Mouse (Mus musculus): ENCODE measurements around the gene Hoxd4. TPM values are rescaled to one million over a fixed set of nuclear protein-coding genes. Genes with fewer than 3 reads are reported as not detected.

The Hoxd4 gene
- total RNA-seq, 2 experiments from 2014 or later = 7.0 to 18.8 TPM

GRCm38 (mm10) chr2:74692808-74693431 lies 18.8 kb upstream of the Hoxd4 start:
- no peak for DNase-seq

- no peak for DNase-seq
Observed at GRCm38 (mm10) chr2:74693432-74693827, 18.3 kb upstream of the Hoxd4 start.

DNA sequence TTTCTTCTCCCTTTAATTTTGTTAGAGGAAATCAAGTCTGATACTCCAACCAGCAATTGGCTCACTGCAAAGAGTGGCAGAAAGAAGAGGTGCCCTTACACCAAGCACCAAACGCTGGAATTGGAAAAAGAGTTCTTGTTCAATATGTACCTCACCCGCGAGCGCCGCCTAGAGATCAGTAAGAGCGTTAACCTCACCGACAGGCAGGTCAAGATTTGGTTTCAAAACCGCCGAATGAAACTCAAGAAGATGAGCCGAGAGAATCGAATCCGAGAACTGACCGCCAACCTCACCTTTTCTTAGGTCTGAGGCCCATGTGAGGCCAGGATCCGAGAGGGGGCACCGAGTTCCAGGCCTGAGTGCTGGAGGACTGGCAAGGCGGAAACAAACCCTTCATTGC lies 17.7 kb upstream of the Hoxd4 start:
- DNase-seq = no peak

DNA sequence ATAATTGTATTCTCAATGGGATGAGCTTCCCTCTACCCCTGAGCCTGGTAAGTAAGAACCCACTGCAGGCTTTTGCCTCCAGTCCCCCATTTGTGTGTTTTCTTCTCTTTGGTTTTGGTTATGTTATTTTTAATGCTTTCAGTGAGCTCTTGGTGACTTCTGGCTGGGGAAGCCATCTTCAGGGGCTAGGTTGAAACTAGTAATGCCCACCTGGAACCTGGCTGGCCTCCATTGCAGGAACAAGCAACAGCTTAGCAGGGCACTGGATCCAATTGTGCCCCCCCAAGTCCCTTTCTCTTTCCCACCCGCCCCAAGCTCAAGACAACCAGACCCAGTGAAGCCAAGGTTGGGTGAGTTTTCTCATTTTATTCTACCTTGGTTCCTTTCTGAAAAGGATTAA lies 16.3 kb upstream of the Hoxd4 start:
- no peak for DNase-seq

- no peak for DNase-seq
Observed at GRCm38 (mm10) chr2:74695813-74696430, 15.8 kb upstream of the Hoxd4 start.

GRCm38 (mm10) chr2:74696442-74697335 lies 15.0 kb upstream of the Hoxd4 start:
- no peak for DNase-seq

- DNase-seq = peak; percentile 78
Observed at GRCm38 (mm10) chr2:74697567-74698121, 14.1 kb upstream of the Hoxd4 start, which contains the start of gene Hoxd9. TSS of gene Hoxd9 (plus strand) at chr2:74697727.

DNA sequence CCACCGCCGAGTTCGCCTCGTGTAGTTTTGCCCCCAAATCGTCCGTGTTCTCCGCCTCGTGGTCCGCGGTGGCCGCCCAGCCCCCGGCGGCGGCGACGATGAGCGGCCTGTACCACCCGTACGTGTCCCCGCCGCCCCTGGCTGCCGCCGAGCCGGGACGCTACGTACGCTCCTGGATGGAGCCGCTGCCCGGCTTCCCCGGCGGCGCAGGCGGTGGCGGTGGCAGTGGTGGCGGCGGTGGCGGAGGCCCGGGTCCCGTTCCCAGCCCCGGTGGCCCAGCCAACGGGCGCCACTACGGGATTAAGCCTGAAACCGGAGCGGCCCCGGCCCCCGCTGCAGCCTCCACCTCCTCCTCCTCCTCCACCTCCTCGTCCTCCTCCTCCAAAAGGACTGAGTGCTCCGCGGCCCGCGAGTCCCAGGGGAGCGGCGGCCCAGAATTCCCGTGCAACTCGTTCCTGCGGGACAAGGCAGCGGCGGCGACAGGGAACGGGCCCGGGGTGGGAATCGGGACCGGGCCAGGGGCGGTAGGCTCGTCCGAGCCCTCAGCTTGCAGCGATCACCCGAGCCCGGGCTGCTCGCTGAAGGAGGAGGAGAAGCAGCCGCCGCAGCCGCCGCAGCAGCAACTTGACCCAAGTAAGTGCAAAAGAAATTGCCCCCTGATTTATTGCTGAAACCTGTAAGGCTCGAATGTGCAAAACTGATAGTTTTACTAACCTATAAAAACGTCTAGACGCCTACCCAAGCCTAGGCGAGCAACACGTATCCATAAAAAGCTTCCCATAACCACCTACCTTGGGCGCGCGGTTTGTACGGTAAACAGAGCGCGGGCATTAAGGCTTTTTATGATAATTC lies 13.3 kb upstream of the Hoxd4 start:
- DNase-seq = peak; percentile 49

DNA sequence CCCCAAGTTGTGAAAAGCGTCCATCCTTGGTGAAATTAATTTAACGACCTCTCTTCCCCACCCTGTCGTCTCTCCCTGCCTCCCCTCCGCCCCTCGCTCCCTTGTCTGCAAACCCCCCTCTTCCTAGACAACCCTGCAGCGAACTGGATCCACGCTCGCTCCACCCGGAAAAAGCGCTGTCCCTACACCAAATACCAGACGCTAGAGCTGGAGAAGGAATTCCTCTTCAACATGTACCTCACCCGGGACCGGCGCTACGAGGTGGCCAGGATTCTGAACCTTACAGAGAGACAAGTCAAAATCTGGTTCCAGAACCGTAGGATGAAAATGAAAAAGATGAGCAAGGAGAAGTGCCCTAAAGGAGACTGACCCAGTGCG lies 12.7 kb upstream of the Hoxd4 start:
- no peak for DNase-seq

DNA sequence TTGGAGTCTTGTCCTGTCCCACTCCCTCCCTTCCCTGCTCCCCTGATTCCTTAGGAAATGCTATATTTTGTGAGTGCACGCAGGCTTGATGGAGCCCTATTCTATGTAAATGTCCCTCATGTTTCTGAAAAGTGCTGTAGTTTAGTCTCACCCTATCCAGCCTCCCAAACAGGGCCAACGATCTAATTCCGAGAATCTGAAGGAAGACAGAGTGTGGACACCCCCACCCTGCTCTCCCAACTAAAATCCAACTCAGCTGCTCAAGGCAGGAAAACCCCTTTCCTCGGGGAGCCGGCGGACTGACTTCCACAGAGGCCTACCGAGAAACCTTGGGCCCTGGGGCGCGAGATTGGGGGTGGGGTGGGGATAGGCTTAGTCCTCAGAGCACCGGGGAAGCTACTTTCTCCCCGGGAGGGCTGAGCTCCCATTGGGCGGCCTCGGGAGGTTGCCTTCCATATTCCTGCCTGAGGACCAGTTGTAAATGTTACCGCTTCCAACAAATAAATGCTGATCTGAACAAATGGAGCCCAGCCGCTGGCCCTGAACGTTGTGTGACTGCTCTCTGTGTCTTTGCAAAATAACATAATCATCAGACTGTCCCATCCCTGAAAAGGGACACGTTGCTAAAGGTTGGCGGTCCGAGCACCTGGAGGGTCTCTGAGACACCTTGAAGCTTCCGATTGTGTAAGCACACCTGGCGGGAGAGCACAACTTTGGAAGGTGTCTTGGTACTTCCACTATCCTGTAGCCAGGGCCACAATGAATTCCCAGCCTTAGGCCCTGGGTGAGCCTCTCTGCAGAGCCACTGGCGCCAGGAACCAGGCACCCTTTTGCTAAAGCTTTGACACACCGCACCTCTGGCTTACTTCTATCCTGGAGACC lies 11.8 kb upstream of the Hoxd4 start:
- no peak for DNase-seq

DNA sequence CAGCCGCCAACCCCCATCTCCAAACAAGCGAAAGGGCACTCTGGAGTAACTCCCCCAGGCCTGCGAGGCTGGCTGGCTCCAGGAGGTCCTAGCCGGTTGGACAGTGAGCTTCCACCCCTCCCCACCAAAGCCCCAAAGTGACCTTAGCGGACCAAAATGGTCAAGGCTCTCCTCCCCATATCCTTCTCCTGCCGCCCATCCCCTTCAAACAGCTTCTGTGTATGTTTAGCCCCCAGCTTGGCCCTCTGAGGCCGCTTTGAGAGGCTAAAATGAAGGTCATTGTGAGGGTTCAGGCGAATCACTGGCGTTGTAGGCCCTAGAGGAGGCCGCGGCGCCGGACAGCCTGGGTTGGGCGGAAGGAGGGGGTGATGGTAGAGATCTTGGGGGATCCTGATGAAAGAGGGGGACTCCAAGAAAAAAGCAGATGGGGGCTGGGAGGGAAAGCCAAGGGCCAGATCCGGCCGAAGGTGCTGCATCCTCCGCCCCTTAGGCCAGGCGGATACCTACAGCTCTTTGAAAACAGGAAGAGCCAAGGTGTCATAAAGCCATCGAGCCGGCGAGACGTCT lies 11.1 kb upstream of the Hoxd4 start:
- DNase-seq = no peak

DNA sequence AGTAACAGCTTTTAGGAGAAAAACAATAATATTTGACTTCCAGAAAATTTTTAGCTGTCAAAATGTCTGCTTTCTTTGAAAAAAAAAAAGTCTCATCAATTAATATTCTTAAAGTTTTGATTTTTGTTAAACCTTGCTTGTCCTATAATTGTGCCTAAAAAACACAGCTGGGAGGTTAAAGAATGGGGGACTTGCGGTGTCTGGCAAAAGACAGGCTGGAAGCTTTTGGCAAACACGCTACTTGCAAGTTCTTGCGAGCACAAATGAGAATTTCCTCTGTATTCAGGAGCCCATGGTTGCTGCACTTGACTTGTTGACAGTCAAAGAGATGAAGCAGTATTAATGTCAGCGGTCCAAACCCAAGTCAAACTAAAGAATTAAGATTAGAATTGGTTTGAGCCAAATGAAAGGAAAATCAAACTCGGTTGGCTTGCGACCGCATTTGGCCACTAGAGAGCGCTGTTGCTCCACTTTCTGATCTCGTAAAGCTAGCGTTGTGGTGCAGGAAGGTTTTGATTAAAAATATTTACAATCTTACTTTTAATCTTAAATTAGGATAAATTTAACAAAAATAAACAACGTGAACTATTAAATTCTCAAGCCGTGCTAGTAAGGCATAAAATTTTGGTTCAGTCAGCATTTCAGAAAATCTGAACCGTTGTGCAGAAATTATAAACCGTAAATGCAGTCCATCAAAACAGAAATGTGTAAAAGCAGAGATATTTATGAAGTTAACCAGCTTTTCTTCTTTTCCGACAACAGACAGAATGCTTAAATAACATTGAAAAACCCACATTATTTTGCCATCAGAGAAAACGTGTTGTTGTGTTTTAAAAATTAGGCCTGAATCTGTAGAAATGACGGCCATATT lies 9.5 kb upstream of the Hoxd4 start:
- DNase-seq = peak; percentile 90

DNA sequence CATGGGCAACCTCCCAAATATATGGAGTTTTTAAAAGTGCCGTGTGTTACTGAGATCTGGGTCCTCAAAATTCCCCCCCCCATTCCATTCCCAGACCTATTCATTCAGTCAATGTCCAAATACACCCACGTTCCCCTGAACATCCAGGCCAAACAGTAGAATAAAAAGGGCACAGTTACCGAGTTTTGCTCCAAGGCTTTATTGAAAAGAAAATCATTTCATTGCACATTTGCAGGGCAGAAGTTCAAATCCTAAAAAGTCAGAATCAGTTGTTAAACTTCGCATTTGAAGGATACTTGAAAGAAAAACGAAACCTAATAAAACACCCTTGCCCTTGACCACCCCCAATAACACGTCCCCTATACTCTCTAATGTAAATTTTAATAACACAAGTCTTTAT lies 8.9 kb upstream of the Hoxd4 start:
- DNase-seq = no peak

GRCm38 (mm10) chr2:74703317-74703716 lies 8.4 kb upstream of the Hoxd4 start:
- no peak for DNase-seq

DNA sequence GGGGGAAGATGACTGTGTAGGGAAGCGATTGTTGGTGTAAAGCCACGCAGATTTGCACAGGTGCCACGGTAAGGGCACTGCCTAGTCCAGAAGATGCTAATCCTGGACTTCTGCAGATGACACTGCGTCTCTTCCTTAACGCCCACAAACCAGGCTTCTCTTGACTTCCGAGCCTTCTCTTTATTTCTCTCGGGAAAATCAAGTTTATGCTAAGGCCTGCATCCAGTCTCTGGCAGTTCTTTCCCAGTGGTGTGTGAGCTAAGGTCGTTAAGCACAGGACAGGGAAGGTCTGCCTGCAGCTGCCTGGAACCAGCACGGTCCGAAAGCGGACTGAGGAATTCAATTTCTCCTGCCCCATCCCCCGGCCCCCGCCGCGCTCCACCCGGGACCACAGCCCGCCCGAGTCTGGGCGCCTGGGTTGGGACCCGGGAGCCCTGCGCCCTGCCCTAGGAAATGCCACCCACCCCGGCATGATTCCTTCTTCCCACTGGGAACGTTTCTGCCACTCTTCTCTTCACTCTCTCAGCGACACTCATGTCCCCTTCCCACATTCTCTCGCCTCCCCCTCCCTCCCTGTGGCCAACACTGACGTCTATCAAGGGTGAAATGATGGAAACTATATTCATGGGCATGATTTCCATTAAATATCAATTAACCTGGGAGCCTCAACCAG lies 7.9 kb upstream of the Hoxd4 start:
- DNase-seq = peak; percentile 23

GRCm38 (mm10) chr2:74704393-74704998 lies 7.2 kb upstream of the Hoxd4 start, which contains the start of gene Hoxd8:
TSS of gene Hoxd8 (plus strand) at chr2:74704615.
- DNase-seq = peak; percentile 88

GRCm38 (mm10) chr2:74704999-74705466 lies 6.7 kb upstream of the Hoxd4 start:
- DNase-seq = peak; percentile 68

GRCm38 (mm10) chr2:74705467-74706089 lies 6.2 kb upstream of the Hoxd4 start:
- DNase-seq = peak; percentile 78

Data from adrenal gland, postnatal 10 days (tissue).